Mouse (Mus musculus) embryonic fibroblast, embryonic 13.5 days (primary cell): Measurements from ENCODE around the gene Mcee. TPM values are rescaled to one million over a fixed set of nuclear protein-coding genes. Genes with fewer than 3 reads are reported as not detected.

Experiments used
- H3K27ac ChIP-seq: 2 replicates; pipeline ENCODE4 v1.5.1; 2012; ENCODE audit warnings: low read length, control low read depth, inconsistent platforms; ENCODE audit not compliant: insufficient read depth
- H3K4me1 ChIP-seq: 2 replicates; pipeline ENCODE4 v1.6.1; 2011; ENCODE audit warnings: low read length; ENCODE audit not compliant: control insufficient read depth, insufficient read depth
- H3K4me3 ChIP-seq: 2 replicates; pipeline ENCODE4 v1.5.1; 2011; ENCODE audit warnings: mild to moderate bottlenecking, control low read depth, low read length; ENCODE audit not compliant: insufficient read depth
- CTCF ChIP-seq: IDR thresholded peaks from 2 replicates; pipeline ENCODE4 v1.5.1; 2011; ENCODE audit warnings: mild to moderate bottlenecking, control low read depth, low read length, moderate library complexity, borderline replicate concordance; ENCODE audit not compliant: insufficient read depth
- POLR2A ChIP-seq: IDR thresholded peaks from 2 replicates; pipeline ENCODE4 v1.6.1; 2011; ENCODE audit warnings: low read depth, mild to moderate bottlenecking, control low read depth, low read length, moderate library complexity
- polyA plus RNA-seq: library from polyadenylated mRNA; stranded (reverse); fragments of >200 nt; gene quantifications from 2 replicates; pipeline ENCODE4 v1.2.4, GENCODE M21; 2011; ENCODE audit warnings: low read depth; ENCODE audit not compliant: missing spikeins, insufficient read length

Mcee gene
- polyA plus RNA-seq, 1 experiment = 20.0 TPM

DNA sequence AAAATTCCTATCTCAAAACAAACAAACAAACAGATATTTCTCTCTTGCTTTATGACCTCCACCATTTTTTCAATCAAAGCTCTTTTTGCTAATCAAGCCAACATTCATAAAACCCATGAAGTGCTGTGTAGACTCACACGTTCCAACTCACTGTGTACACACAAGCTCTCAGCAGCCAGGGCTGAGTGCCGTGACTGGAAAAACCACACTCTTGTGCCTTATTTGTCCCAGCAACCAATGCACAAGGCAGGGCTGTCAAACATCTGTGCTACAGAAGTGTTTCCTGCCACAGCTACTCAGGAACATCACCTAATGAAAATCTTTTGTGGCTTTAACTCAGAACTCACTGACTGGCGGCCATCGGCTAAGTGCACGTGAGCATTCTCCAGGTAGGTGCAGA lies 26.5 kb upstream of the Mcee start:
- TF ChIP-seq CTCF (no peak), POLR2A (no peak)
- no peaks in the 10 kb centered on the region for H3K4me1 ChIP-seq
- H3K4me3 ChIP-seq = no peak overlapping the region
- no peak overlapping the region for H3K27ac ChIP-seq

- Histone ChIP-seq H3K4me1 (peaks cover 3% of the 10 kb centered on the region; the same call in 1 of the 2 replicates), H3K4me3 (no peak overlapping the region)
- TF ChIP-seq POLR2A = no peak
- no peak for TF ChIP-seq CTCF
Measured at GRCm38 (mm10) chr7:64369841-64370240, 22.6 kb upstream of the Mcee start.

DNA sequence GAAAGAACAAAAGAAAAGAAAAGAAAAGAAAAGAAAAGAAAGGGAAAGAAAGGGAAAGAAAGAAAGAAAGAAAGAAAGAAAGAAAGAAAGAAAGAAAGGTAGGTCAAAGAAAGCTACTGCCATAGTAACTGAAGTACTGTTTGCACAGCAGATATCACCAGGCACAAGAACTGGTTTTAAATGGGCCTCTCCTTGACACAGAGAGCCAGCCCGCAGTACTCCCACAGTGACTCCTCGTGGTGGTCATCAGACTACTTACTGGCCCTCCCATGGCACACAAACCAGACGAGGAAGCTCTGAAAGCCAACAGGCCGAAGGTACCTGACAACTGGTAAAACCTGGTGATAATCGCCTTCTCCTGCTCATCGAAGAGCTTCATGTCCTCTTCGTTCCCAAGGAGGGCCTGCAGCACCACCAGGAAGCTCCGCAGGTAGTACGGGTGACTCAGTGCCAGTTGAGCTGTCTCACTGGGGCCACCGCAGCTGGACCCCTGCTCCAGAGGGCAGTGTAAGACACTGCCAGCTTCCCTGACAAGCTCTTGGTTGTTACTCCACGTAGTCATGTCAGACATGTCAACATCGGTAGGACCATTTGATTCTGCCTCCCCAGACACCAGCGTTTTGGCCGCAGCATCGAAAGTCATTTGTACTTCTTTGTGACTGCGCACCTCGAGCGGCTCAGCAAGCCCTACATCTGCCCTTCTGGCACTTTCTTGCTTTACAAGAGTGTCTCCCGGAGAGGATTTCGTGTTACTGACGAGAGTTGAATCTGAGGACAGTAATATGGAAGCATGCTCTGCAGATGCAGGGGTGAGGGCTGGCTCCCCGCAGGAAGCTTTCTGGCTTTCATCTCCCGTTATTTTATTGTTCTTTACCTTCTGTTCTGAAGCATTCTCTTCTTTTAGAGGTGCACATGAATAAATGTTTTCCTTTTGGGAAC lies 20.2 kb upstream of the Mcee start:
- Histone ChIP-seq H3K4me1 (peaks cover 3% of the 10 kb centered on the region; the same call in 1 of the 2 replicates), H3K4me3 (no peak overlapping the region), H3K27ac (no peak overlapping the region)
- TF ChIP-seq CTCF (no peak), POLR2A (no peak)

More at GRCm38 (mm10) chr7:64369841-64370240, 22.6 kb upstream of the Mcee start:
- no peak overlapping the region for H3K27ac ChIP-seq

- Histone ChIP-seq H3K4me3 (peak overlapping the region; percentile 61), H3K4me1 (peaks cover 3% of the 10 kb centered on the region; the same call in 1 of the 2 replicates), H3K27ac (peak overlapping the region; percentile 68)
- TF ChIP-seq POLR2A (no peak), CTCF (no peak)
Measured at GRCm38 (mm10) chr7:64373147-64373829, 19.1 kb upstream of the Mcee start.

- peak within 1 kb of the TSS; percentile 61 for H3K4me3 ChIP-seq
- H3K27ac ChIP-seq = peak within 1 kb of the TSS; percentile 68
- TF ChIP-seq POLR2A (peak; percentile 94), CTCF (no peak)
- peaks cover 3% of the 10 kb centered on the region; the same call in 1 of the 2 replicates for H3K4me1 ChIP-seq
Measured at GRCm38 (mm10) chr7:64373830-64374562, 18.4 kb upstream of the Mcee start, which contains the start of gene Fan1. Gene Fan1, minus strand, starts transcription at chr7:64374095.

DNA sequence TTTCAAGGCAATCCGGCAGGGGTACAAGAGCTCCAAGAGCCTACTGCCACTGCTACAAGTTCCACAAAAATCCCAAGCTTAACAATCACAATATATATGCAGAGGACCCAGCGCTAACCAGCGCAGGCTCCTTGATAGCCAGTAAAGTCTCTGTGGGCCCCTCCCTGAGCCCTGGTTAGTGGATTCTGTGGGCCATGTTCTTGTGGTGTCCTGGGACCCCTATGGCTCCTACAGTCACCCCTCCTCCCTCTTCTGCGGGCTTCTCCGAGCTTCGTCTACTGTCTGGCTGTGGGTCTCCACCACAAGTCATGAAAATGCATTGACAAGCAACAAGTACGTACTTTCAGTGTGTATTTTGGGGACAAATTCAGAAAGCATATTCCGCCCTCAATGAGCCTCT lies 928 bp upstream of the Mcee start:
- Histone ChIP-seq H3K4me1 (no peaks in the 10 kb centered on the region; the same call in 1 of the 2 replicates), H3K4me3 (peak overlapping the region; percentile 63), H3K27ac (no peak overlapping the region)
- TF ChIP-seq CTCF (no peak), POLR2A (no peak)

GRCm38 (mm10) chr7:64392819-64393151 lies 378 bp downstream of the Mcee start:
- peak overlapping the region; percentile 82 for H3K4me3 ChIP-seq
- TF ChIP-seq CTCF = no peak
- TF ChIP-seq POLR2A = no peak
- H3K4me1 ChIP-seq = no peaks in the 10 kb centered on the region; the same call in 1 of the 2 replicates
- no peak overlapping the region; the same call in 1 of the 2 replicates for H3K27ac ChIP-seq

- TF ChIP-seq CTCF (no peak), POLR2A (no peak)
- H3K27ac ChIP-seq = no peak overlapping the region
- no peaks in the 10 kb centered on the region for H3K4me1 ChIP-seq
- H3K4me3 ChIP-seq = no peak overlapping the region
Measured at GRCm38 (mm10) chr7:64400725-64401124, 8.3 kb downstream of the Mcee start.

DNA sequence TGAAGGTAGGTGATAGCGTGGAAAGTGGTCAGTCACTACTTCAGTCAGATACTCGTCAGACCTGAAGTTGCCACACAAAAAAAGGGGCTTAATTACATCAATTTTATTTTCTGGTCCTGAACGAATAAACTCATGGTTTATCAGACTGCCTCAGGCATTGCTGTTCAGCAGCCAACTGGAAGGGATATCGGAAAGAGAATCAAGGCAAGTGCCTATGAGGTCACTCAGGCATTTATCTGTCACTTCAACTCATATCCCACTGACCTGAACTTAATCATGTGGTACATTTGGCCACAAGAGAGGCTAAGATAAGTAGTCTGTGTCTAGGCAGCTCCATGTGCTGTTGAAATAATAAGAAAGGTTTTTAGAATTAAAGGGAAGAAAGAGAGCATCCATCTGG lies 10.0 kb downstream of the Mcee start:
- Histone ChIP-seq H3K4me1 (no peaks in the 10 kb centered on the region), H3K27ac (no peak overlapping the region), H3K4me3 (no peak overlapping the region)
- TF ChIP-seq CTCF (no peak), POLR2A (no peak)
